Mouse (Mus musculus) ovary, adult 18-20 months (tissue): Measurements from ENCODE around the gene Mtmr12.

Source experiments
- DNase-seq: peaks from one replicate; pipeline ENCODE4 v3.0.0; 2022; ENCODE audit warnings: low spot score, mixed read lengths

The Mtmr12 gene

DNA sequence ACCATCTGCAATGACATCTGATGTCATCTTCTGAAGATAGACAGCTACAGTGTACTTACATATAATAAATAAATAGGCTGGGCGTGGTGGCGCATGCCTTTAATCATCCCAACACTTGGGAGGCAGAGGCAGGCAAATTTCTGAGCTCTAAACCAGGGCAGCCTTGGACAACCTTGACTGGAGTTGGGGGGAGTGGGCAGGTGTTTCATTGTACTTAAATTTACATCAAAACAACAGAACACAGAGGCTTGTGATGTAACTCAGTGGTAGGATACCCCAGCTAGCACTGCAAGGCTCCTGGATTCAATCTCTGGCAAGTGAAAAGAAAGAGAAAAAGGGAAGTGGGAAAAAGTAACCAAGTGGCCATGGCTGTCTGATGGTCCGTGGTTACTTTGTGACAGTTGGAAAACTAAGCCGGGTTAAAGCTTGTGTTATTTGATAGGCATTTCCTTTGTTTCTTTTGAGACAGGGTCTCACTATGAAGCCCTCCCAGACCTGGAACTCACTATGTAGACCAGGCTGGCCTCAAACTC lies 70.3 kb downstream of the Mtmr12 start:
- no peak for DNase-seq

DNA sequence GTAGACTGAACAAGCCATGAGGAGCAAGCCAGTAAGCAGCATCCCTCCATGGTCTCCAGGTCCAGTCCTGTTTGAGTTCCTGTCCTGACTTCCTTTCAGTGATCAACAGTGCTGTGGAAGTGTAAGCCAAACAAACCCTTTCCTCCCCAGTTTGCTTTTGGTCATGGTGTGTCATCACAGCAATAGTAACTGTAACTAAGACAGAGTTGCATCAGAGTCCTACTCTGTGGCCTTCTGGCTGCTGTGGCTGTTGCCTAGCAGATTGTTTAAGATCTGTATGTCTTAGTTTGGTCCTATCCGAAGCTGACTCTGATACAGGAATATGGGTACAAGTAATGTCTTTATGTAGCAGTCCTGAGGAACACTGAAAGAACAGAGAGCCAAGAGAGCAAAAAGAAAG lies 75.0 kb downstream of the Mtmr12 start:
- DNase-seq = no peak

DNA sequence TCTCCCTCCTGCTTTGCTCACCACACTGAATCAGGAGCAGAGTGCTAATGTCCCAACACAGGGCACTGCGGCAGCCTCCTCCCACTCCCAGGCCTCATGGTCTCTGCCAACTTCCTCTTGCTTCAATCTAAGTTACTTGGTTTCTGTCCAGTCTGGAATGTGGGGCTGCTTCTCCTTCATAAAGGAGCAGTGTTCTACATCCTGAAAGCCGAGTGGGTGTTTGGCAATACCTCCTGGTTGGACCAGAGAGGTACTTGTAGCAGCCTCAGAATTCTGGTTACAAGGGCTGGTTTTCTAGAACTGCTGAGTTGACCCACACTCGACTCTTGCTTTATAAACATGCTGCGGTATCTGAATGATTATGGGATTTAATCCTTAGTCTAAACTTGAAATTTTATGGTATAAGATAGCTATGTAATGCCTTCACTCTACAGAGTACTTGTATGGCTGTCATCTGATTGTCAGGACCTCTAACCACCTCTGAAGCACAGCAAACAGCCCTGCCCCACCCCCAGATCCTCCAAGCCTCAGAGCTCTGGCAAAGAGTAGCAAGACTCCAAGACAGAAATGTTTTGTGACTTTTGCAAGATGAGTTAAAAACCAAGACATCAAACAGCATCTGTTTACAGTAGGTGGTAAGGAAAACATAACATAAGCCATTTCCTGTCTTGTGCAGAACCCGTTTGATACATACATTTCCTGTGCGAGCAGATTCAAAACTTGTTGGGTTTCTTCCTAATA lies 80.1 kb downstream of the Mtmr12 start:
- DNase-seq = no peak

DNA sequence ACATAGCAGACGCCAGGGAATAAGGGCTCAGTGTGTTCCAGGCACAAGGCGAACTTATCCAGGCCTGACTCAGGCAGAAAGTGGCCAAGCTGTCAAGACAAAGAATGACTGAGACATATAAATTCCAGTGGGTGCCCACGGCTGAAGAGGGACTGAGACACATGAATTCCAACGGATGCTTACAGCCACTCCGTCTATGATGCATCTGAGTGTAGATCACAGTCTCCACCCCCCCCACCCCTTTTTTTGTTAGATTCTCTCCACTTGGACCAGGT lies 80.6 kb downstream of the Mtmr12 start:
- DNase-seq = no peak

DNA sequence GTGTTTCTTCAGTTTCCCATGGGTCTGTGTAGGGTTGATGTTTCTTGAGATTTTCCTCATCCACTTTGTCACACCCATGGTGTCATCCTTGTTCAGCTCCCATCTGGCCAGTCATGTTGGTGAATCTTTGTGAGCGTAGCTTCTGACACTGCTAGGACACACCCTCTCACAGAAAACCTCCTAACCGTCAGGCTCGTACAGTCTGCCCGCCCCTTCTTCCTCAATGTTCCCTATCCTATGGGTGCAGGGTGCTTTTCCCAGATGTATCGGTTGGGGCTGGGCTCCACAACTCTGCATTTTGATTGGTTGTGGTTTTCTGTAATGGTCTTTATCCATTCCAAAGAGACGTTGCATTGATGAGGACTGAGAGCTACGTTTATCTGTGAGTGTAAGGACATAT lies 85.5 kb downstream of the Mtmr12 start:
- DNase-seq = no peak

DNA sequence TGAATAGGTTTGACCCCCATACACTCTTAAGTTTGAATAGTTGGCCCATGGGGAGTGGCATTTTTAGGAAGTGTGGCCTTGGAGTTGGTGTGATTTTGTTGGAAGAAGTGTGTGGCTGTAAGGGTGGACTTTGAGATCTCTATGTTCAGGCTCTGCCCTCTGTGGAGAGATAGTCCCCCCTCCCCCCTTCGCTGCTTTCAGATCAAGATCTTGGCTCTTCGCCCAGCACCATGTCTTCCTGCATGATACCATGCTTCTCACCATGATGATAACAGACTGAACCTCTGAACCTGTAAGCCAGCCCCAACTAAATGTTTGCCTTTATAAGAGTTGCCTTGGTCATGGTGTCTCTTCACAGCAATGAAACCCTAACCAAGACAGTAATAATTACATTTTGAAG lies 86.9 kb downstream of the Mtmr12 start:
- DNase-seq = no peak

DNA sequence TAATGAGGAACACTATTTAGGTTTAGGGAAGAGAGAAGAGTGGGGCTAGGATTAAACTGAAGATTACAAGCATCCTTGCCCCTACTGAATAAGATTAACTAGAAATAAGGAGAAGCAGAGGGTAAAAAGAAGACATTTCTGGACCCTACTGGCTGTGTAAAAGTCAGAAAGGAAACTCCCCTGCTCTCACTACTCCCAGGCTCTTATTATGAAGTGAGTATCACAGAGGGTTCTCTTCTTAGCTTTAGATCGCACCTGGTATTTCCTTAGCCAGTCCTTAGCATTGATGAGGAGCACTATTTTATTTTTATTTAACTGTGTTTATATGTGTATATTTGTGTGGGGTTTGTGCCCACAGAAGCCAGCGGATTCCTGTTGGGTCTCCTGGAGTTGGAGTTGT lies 91.4 kb downstream of the Mtmr12 start:
- DNase-seq = no peak

DNA sequence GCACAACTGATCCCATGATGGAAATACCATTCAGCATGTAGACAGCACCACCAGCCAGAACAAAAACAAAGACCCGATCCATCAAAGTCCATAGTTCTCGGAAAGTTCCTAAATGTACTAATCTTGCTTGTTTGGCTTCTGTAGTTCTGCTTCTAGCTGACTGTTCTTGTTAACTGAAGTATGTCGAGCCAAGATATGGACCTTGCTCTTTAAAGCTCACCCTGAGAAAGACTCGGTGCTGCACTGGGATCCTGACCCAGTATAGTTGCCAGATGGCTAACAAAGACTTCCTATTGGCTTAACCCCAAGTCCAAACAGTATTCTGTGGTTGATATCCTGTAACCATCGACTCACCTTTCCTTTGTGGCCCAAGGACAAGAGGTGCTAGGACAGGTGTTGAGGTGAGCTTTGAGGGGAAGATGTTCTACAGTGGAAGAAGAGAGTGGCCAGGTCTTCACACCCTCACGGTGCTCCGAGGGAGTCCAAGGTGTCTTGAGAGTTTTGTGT lies 93.5 kb downstream of the Mtmr12 start:
- no peak for DNase-seq

DNA sequence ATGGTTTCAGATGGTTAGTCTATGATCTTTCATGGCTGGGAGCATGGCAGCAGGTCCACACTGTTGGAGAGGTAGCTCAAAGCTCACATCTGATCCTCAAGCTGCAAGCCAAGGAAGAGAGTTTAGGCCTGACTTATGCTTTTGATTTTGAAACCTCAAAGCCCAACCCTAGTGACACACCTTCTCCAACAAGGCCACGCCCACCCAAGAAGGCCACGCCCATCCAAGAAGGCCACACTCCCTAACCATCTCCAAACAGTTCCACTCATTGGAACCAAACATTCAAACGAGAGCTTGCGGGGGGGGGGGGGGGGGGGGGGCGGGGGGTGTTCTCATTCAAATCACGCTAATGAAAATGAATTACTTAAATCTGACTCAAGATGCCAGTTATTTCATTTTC lies 96.9 kb downstream of the Mtmr12 start:
- no peak for DNase-seq

DNA sequence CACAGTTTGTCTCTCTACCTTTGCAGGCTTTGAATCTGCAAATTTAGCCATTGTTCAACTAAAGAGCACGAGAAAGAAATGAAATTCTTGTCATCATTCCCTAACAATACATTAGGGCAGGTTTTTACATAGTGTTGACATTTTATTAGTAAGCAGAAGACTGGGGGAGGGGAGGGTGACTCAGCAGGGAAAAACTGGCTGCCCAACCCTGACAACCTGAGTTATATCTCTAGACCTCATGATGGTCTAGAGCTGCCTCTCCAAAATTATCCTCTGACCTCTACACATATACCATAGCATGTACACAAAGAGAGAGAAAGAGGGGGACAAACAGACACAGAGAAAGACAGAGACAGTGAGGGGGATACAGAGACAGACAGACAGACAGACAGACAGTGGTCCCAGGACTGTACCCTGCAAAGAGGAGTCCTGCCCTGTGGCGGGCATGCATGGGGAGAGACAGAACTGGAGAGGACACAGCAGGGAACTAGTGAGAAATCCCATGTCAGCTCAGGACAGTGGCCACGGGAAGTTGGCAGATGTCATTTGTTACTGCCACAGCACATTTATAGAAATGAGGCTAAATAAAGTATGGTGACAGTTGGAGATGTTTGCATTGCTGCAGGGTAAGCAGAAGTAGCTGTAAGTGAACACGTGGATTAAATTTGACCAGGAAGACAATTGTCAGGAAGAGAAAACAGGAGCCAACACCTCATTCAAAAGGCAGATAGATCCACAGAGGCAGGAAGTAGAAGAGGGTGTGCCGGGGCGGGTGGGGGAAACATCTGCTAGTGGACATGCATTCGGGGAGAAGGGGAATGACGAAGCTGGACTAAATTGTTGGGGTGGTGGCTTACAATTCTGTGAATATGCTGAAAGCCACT lies 101.6 kb downstream of the Mtmr12 start:
- no peak for DNase-seq

DNA sequence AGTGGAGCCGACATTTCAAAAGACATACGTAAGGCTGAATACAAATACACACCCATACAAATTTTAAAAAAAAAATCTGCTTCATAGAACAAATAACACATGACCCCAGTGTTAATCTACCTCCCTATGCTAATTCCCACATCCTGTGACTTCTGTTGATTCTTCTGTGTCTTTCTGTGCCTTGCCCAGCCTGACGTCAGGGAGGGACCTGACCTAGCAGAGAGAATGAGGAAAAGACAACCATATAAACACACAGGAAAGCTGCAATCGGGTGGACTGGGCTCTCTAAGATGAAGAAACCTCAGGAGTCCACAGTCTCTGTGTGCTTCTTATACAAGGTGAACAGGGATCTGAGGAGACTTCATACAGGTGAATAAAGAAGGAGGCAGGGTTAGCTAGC lies 102.3 kb downstream of the Mtmr12 start:
- no peak for DNase-seq

DNA sequence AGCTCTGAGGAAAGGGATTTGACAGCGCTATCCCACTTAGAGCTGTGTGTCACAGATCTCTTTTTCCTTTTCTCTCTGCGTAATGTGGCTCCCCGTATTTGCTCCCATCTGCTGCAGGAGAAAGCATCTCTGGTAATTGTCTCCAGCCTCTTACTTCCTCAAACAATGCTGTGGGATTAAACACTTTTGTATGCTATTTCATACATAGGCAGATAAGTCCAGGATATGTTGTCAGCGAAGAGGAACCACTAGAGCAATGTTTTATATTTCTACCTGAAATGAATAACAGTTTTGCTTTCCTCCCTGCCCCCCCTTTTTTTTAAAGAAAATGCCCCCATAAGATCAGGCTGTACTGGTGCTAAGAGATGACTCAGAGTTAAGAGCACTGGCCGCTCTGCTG lies 103.7 kb downstream of the Mtmr12 start:
- no peak for DNase-seq

DNA sequence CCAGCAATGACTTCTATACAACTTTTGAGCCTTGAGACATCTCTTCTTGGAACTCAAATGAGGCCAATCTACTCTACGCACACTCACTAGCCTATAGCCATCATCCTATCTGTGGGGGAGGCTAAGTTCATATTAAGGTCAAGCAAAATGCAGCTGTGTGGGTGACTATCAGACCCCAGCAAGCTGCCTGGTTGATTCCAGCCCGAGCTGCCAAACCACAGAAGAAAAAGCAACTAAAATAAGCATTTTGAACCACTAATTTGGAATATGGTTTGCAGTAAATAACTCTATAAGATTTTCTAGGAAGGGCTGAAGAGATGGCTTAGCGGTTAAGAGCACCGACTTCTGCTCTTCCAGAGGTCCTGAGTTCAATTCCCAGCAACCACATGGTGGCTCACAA lies 105.8 kb downstream of the Mtmr12 start:
- no peak for DNase-seq

DNA sequence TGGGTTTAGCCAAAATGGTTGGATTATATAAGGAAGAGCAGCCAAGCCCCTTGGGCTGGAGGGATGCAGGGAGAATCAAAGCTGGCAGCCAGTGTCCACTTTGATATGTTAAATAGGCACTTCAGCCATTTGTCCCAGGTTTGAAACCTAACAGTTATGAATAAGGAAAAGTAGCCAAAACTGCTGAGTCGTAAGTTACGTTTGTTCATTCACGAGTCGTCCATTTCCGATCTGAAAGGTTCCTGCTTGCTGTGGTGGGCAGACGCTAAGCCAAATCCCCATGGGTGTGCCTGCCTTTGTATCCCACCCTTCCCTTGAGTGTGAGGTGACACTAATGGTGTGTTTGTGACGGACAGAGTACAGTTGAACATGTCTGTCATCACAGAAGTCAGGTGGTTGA lies 106.6 kb downstream of the Mtmr12 start:
- no peak for DNase-seq

DNA sequence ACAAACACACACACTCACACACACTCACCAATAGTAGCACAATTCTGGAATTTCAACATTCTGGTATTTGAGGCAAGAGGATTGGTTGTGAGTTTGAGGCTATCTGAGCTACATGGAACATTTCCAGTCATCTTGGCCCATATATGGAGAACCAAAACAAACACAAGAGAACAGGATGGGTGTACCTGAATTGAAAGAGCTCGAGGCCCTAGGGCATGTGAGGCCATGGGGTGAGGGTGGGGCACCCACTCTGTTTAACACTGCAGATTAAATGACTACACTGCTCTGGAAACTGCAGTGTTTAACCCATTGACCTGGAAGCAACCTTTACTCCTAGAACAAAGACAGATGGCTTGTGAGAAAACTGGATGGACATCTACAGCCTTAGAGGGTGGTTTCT lies 108.4 kb downstream of the Mtmr12 start:
- no peak for DNase-seq

DNA sequence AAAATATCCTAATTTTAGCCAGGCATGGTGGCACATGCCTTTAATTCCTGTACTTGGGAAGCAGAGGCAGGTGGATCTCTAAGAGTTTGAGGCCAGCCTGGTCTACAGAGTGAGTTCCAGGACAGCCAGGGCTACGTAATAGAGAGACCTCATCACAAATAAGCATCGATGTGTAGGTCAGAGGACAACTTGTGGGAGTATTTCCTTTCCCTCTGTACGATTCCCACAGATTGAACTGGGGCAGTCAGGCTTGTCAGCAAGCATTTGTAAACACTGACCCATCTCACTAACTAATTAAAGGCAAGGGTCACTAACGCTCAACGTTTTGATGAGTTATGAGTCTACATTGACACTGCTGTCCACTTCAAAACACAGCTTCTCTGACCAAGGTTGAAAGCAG lies 109.8 kb downstream of the Mtmr12 start:
- DNase-seq = no peak

DNA sequence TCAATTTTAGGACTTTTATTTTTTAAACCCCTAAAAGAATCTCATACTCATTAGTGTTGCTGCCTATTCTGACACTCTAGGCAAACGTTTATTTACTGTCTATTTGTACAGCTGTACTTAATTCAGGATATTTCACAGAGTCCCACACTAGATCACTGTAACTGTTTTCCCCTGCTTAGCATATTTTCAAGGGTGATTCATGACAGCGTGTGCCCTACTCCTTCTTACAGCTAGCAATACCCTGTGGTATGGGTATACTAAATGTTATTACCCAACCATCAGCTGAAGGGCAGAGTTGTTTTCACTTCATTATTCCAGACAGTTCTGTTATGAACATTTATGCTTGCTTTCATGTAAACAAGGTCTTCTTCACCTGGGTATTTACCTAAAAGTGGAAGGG lies 111.2 kb downstream of the Mtmr12 start:
- DNase-seq = no peak

DNA sequence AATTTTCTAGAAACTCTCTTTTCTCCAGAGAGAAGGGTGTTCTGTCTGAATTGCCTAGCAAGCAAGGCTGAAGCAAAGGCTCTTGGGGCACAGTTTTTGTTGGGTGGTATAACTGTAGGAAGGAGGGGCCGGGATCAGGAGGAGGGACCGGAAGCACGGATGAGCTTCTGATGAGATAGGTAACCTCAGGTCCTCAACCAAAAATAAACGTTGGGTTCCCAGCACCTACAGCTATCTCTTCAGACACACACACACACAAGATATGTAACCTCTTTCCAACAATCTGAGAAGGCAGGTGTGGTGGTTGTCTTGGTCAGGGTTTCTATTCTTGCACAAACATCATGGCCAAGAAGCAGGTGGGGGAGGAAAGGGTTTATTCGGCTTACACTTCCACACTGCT lies 112.5 kb downstream of the Mtmr12 start:
- no peak for DNase-seq

DNA sequence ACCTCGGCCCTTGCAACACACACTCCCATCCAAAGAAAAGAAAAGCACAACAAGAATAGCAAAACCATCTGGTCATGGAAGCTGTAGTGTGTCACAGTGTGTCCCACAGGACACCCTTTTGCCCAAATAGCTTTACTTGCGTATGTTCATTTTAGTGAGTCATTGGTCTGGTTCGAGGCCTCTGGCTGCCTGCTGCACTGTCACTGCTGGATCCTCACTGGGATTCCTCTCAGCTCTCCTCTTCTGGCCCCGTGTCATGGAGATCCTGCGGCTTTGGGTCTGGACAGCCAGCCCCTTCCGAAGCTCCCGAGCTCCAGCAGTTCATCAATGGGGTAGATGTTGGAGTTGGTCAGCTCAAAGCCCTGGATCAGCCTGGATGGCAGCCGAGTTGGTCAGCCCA lies 113.6 kb downstream of the Mtmr12 start:
- no peak for DNase-seq

DNA sequence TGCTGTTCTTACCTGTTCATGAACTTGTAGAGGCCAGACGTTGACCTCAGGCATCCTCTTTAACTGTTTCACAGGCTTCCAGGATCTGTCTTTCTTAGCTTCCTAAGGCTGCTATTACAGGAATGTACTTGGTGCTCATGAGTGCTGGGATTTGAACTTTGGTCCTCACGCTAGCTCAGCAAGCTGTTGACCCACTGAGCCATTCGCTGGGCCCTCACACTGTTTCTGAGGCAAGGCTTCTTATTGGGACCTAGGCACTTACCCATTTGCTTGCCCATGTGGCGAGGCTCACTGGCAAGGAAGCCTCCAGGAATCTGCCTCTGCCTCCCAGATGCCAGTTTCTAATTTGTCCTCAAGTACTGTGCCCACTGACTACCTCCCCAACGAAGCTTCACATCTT lies 115.1 kb downstream of the Mtmr12 start:
- no peak for DNase-seq

DNA sequence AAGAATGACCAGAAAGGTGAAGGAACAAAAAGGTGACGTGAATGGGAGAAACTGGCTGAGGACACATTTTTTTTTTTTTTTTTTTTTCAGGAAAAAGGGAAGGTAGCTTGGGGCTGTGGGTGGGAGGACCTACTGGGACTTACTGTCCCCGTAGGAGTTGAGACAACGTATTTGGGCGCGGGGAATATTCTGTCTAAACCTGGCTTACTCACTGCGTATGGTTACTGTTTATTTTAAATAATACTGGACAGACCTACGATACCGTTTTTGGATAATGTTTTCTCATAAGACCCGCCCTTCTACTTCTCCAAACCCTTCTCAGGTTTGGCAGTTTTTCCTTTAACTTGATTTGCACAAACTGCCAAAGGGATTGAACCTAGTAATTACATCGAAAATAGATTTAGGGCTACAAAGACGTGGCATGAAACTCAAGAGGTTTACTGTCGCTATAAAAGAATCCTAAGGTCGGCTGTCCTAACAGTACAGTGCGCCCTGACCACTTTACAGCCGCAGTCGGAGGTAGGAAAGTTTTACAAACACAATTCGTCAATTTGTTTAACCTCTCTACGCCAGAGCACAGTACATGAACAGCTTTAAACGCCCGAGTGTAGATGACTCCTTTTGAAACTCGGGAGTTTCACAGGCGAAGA lies 115.7 kb downstream of the Mtmr12 start:
- DNase-seq = no peak

DNA sequence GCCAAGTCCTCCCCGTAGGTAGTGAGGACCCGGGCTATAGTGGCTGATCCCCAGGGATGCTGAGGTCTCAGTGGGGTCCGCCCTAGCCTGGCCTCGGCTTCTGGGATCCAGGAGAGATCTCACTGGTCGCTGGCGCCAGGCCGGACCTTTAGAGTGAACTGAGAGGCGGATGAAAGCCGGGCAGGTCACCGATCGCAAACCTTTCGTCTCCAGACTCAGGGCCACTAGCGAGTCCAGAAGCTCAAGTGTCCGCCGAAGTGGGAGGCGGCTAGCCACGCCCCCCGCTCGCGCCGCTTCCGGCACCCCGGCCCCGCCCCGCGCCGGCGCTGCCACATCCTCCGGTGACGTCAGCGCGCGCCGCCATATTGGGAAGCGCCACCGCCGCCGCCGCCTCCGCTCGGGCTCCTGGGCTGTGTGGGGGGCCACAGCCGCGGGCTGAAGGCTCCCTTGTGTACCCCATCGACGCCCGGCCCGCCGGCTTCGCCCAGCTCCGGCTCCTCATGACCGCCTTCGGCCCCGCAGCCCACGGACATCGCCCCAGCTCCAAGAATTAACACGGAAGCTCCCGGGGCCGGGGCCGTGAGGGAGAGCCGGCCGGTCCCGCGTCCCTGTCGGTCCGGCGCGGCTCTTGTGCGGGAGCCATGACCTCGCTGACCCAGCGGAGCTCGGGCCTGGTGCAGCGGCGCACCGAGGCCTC lies 116.4 kb downstream of the Mtmr12 start, which contains the start of gene Golph3:
Golph3 (plus strand) TSS at position 360 of the 697 bp plus-strand sequence.
- peak; percentile 89 for DNase-seq
